Mouse (Mus musculus): ENCODE measurements around the gene Atp5g2. TPM values are rescaled to one million over a fixed set of nuclear protein-coding genes. Genes with fewer than 3 reads are reported as not detected.
A peak's percentile ranks its signal among the peaks of the same experiment; 100 is the strongest.

The Atp5g2 gene
- total and polyA plus RNA-seq, 2 experiments from 2014 or later, result 60.5 to 148 TPM

DNA sequence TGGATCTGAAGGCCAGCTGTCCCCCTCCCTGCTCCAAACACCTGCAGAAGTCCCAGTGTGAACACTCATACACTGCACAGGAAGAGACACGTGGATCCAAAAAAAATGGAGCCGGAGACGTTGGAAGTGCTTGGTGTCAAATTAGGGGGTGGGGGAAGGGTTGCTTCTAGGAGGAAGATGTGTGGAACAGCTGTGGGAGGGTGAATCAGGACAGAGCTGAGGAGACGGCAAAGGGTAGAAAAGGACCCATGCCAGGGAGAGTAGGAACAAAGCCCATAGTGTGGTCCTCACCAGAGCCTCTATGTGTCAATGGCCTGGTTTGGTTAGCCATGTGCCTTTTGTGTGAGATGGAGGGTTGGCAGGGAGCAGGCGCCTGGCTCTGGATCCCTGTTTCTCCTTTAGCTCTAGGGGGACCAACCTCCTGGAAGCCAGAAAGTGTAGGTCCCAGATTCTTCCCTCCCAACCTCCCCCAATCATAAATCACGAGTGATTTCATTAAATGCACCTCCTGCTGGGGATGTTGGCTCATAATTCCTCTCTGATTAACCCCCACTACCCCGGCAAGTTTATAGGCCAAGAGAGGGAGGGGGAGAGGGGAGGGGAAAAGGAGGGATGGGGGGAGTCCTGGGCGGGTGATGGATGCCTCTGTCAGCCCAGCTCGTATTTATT lies 33.2 kb upstream of the Atp5g2 start:
- ATAC-seq (peak; percentile 69), DNase-seq (ENCODE audit: low spot score) (peak; percentile 60)
- H3K9ac ChIP-seq (replicated peaks; ENCODE audit: low read length), result no peak overlapping the region
- H3K4me3 ChIP-seq (ENCODE audit: low read length), result no peak overlapping the region
- H3K4me2 ChIP-seq (ENCODE audit: low read depth, low read length), result no peak overlapping the region
- TF ChIP-seq CTCF (IDR thresholded peaks at IDR 0.05; ENCODE audit: low read depth), result no peak
- H3K4me1 ChIP-seq (ENCODE audit: insufficient read depth, low read length), result no peaks in the 10 kb centered on the region
- no peaks in the 10 kb centered on the region for H3K27me3 ChIP-seq (ENCODE audit: insufficient read depth, low read length)
- peaks cover 18% of the 10 kb centered on the region for H3K36me3 ChIP-seq (ENCODE audit: insufficient read depth, low read length)
- WGBS, result 22% methylated on average over 9 of the region's 9 CpGs
- peak overlapping the region; percentile 55 for H3K27ac ChIP-seq
- H3K9me3 ChIP-seq (ENCODE audit: low read length), result no peaks in the 10 kb centered on the region

DNA sequence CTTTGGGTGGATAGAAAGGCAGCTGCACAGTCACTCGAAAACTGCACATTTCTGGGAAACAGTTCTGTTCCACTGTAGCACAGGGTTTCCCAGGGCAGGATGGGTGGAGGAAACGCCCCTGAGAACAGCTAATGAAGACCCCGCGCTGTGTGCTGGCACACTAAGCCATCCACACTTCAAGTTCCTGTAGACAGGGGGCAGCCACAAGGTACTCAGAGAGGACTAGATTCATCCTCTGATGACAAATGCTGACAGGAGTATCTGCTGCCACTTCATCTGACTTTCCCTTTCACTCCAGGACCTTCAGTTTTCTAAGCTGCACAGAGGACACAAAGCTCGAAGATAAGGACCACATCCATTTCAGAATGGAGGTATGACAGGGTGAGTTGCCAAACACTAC lies 32.7 kb upstream of the Atp5g2 start:
- Histone ChIP-seq H3K9me3 (ENCODE audit: low read length) (no peaks in the 10 kb centered on the region), H3K9ac (replicated peaks; ENCODE audit: low read length) (no peak overlapping the region), H3K36me3 (ENCODE audit: insufficient read depth, low read length) (peaks cover 15% of the 10 kb centered on the region), H3K4me2 (ENCODE audit: low read depth, low read length) (no peak overlapping the region), H3K4me3 (ENCODE audit: low read length) (no peak overlapping the region), H3K27me3 (ENCODE audit: insufficient read depth, low read length) (no peaks in the 10 kb centered on the region), H3K4me1 (ENCODE audit: insufficient read depth, low read length) (no peaks in the 10 kb centered on the region), H3K27ac (peak overlapping the region; percentile 55)
- peak; percentile 45; the same call in 1 of the 2 replicates for TF ChIP-seq CTCF (IDR thresholded peaks at IDR 0.05; ENCODE audit: low read depth)
- ATAC-seq, result peak; percentile 61; the same call in 1 of the 2 replicates
- 58% methylated on average over 5 of the region's 5 CpGs for WGBS
- DNase-seq (ENCODE audit: low spot score), result no peak

DNA sequence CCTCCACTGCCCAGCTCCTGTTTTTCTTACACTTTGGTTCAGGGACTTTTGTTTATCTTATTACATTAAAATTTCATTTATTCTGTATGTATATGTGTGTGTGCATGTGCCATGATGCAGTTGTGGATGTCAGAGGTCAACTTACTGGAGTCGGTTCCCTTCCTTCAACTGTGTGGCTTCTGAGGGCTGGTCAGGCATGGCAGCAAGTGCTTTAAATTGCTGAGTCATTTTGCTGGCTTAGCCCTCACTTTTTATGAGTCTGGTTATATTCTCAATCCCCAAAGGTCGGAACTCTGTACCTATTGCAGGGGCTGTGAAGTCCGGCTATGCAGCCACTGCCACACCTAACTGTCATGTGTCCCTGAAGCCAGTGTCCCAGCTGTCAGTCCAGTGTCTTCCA lies 30.8 kb upstream of the Atp5g2 start:
- TF ChIP-seq CTCF (IDR thresholded peaks at IDR 0.05; ENCODE audit: low read depth), result no peak
- 91% methylated on average over 3 of the region's 3 CpGs for WGBS
- Histone ChIP-seq H3K4me3 (ENCODE audit: low read length) (no peak overlapping the region), H3K9ac (replicated peaks; ENCODE audit: low read length) (no peak overlapping the region), H3K27me3 (ENCODE audit: insufficient read depth, low read length) (peaks cover 2% of the 10 kb centered on the region; the same call in 1 of the 2 replicates), H3K9me3 (ENCODE audit: low read length) (no peaks in the 10 kb centered on the region), H3K4me2 (ENCODE audit: low read depth, low read length) (no peak overlapping the region), H3K36me3 (ENCODE audit: insufficient read depth, low read length) (no peaks in the 10 kb centered on the region; the same call in 1 of the 2 replicates), H3K4me1 (ENCODE audit: insufficient read depth, low read length) (no peaks in the 10 kb centered on the region), H3K27ac (no peak overlapping the region)
- ATAC-seq (no peak), DNase-seq (ENCODE audit: low spot score) (no peak)

DNA sequence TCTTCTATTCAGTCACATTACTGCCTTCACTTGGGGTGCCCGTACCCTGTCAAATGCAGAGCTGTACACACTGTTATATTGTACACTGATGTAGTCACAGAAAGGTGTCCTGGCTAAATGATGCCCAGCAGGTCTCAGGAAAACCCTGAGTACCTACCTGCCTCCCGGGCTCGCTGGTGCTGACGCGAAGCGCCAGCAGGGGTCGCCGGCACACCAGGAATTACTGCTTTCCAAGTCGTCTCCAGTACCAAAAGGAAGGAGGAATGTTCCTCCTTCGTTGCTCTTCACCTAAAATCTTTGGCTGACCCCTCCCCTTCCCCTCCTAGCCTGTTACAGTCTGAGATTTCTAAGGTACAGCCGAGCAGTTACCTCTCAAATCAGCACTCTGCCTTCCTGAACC lies 26.0 kb upstream of the Atp5g2 start:
- TF ChIP-seq CTCF (IDR thresholded peaks at IDR 0.05; ENCODE audit: low read depth), result peak; percentile 95
- Histone ChIP-seq H3K9ac (replicated peaks; ENCODE audit: low read length) (no peak overlapping the region), H3K27ac (no peak overlapping the region), H3K4me2 (ENCODE audit: low read depth, low read length) (no peak overlapping the region), H3K9me3 (ENCODE audit: low read length) (no peaks in the 10 kb centered on the region), H3K4me3 (ENCODE audit: low read length) (no peak overlapping the region), H3K4me1 (ENCODE audit: insufficient read depth, low read length) (no peaks in the 10 kb centered on the region), H3K36me3 (ENCODE audit: insufficient read depth, low read length) (no peaks in the 10 kb centered on the region), H3K27me3 (ENCODE audit: insufficient read depth, low read length) (peaks cover 33% of the 10 kb centered on the region)
- ATAC-seq (peak; percentile 46; the same call in 1 of the 2 replicates), DNase-seq (ENCODE audit: low spot score) (peak; percentile 82)
- WGBS, result 2% methylated on average over 11 of the region's 11 CpGs

DNA sequence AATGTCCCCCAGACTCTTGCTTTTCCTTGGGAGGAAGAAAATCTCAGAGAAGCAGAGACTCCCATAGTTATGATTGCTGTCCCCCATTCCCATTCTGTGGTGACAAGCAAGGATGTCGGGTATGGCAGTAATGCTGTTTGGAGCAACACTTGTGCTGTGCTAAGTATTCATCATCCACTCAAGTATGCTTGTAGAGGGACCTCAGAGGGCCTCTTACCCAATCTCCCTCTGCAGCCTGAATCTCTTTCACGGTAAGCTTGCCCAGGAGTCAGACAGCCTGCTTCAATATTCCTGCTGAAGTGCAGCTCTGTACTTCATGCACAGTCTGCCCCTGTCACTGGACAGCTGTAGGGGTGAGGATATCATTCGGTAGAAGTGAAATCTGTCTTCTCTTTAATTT lies 24.7 kb upstream of the Atp5g2 start:
- H3K9ac ChIP-seq (replicated peaks; ENCODE audit: low read length), result no peak overlapping the region
- H3K36me3 ChIP-seq (ENCODE audit: insufficient read depth, low read length), result no peaks in the 10 kb centered on the region
- DNase-seq (ENCODE audit: low spot score), result no peak
- no peak overlapping the region for H3K4me3 ChIP-seq (ENCODE audit: low read length)
- H3K27ac ChIP-seq, result no peak overlapping the region
- 0 out of 2 replicates have a peak, but pooled peaks cover 4% of the 10 kb centered on the region for H3K4me1 ChIP-seq (ENCODE audit: insufficient read depth, low read length)
- 42% methylated on average over 3 of the region's 3 CpGs for WGBS
- no peaks in the 10 kb centered on the region for H3K9me3 ChIP-seq (ENCODE audit: low read length)
- ATAC-seq, result no peak
- H3K27me3 ChIP-seq (ENCODE audit: insufficient read depth, low read length), result peaks cover 33% of the 10 kb centered on the region
- TF ChIP-seq CTCF (IDR thresholded peaks at IDR 0.05; ENCODE audit: low read depth), result no peak
- H3K4me2 ChIP-seq (ENCODE audit: low read depth, low read length), result no peak overlapping the region

DNA sequence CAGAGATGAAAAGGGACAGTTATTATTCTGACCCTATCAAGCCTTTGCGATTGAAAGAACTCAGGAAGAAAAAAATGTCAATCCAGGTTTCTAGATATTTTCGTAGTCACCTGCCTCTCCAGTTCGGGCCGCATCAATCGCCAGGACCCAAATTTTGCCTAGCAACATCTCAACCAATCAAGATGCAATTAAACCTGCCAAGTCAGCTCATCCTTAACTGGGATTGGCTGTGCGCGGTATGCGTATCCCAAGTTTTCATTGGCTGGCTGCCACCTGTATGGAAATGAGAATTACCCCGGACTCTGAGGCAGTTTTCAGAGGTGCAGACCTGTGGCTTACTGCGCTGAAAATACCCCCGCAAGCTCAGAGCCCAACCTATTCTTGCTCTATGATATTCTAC lies 21.4 kb upstream of the Atp5g2 start:
- WGBS, result 0% methylated on average over 11 of the region's 11 CpGs
- H3K9me3 ChIP-seq (ENCODE audit: low read length), result no peaks in the 10 kb centered on the region
- no peak for TF ChIP-seq CTCF (IDR thresholded peaks at IDR 0.05; ENCODE audit: low read depth)
- H3K27ac ChIP-seq, result peak overlapping the region; percentile 89
- ATAC-seq (peak; percentile 78), DNase-seq (ENCODE audit: low spot score) (peak; percentile 97)
- peak overlapping the region; percentile 49 for H3K4me3 ChIP-seq (ENCODE audit: low read length)
- H3K4me1 ChIP-seq (ENCODE audit: insufficient read depth, low read length), result 0 out of 2 replicates have a peak, but pooled peaks cover 6% of the 10 kb centered on the region
- no peaks in the 10 kb centered on the region for H3K36me3 ChIP-seq (ENCODE audit: insufficient read depth, low read length)
- H3K4me2 ChIP-seq (ENCODE audit: low read depth, low read length), result peak overlapping the region; percentile 81
- H3K27me3 ChIP-seq (ENCODE audit: insufficient read depth, low read length), result peaks cover 37% of the 10 kb centered on the region
- peak overlapping the region; percentile 65; the same call in 1 of the 2 replicates for H3K9ac ChIP-seq (replicated peaks; ENCODE audit: low read length)

DNA sequence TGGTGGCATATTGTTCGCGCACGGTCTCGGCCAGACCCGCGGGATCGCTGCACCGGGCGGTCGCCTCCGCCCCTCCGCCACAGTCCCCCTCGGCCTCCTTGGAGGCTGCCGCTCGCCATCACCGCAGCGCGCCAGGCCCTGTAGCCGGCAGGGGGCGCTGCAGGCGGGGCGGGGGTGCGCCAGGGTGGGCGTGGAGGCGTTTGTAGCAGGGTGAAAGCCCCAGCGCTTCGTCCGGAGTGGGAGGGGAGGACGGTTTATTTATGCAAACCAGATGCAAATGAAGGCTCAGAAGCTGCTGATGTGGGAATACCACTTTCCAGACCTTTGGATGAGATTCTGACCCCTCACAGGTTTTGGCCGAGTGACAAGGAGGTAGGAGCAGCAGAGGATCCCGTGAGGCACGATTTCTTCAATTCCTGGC lies 20.8 kb upstream of the Atp5g2 start:
- Histone ChIP-seq H3K9ac (replicated peaks; ENCODE audit: low read length) (peak overlapping the region; percentile 65), H3K27me3 (ENCODE audit: insufficient read depth, low read length) (peaks cover 36% of the 10 kb centered on the region), H3K4me2 (ENCODE audit: low read depth, low read length) (peak overlapping the region; percentile 81), H3K9me3 (ENCODE audit: low read length) (no peaks in the 10 kb centered on the region), H3K27ac (peak overlapping the region; percentile 89), H3K4me1 (ENCODE audit: insufficient read depth, low read length) (0 out of 2 replicates have a peak, but pooled peaks cover 6% of the 10 kb centered on the region), H3K4me3 (ENCODE audit: low read length) (peak overlapping the region; percentile 49), H3K36me3 (ENCODE audit: insufficient read depth, low read length) (no peaks in the 10 kb centered on the region)
- DNase-seq (ENCODE audit: low spot score) (peak; percentile 86), ATAC-seq (peak; percentile 84)
- TF ChIP-seq CTCF (IDR thresholded peaks at IDR 0.05; ENCODE audit: low read depth), result peak; percentile 65
- under 1% methylated on average over 32 of the region's 32 CpGs for WGBS

Measured in hindbrain, postnatal 0 days (tissue).